Mouse (Mus musculus) small intestine, adult 2 months (tissue): ENCODE data around the gene Hoxb5. TPM values are rescaled to one million over a fixed set of nuclear protein-coding genes. Genes with fewer than 3 reads are reported as not detected.

ENCODE experiments used
- H3K27ac ChIP-seq: fragments of 200-500 bp; 2 replicates; pipeline ENCODE4 v1.5.1; 2012; ENCODE audit warnings: low read depth, low read length, control low read depth, inconsistent platforms; ENCODE audit not compliant: insufficient read depth
- H3K27me3 ChIP-seq: fragments of 200-500 bp; 2 replicates; pipeline ENCODE4 v1.6.1; 2012; ENCODE audit warnings: mild to moderate bottlenecking, moderate library complexity, low read length, inconsistent platforms; ENCODE audit not compliant: control insufficient read depth, insufficient read depth
- H3K36me3 ChIP-seq: fragments of 200-500 bp; 2 replicates; pipeline ENCODE4 v1.6.1; 2012; ENCODE audit warnings: mild to moderate bottlenecking, low read length, control low read depth, inconsistent platforms; ENCODE audit not compliant: control insufficient read depth, insufficient read depth
- H3K4me1 ChIP-seq: fragments of 200-500 bp; 2 replicates; pipeline ENCODE4 v1.6.1; 2012; ENCODE audit warnings: low read length, inconsistent platforms, mixed read lengths; ENCODE audit not compliant: control insufficient read depth, insufficient read depth, insufficient read length
- H3K4me3 ChIP-seq: fragments of 200-500 bp; 2 replicates; pipeline ENCODE4 v1.5.1; 2012; ENCODE audit warnings: low read depth, mild to moderate bottlenecking, control low read depth, inconsistent platforms, low read length, moderate library complexity
- CTCF ChIP-seq: fragments of 200-500 bp; IDR thresholded peaks from 2 replicates; pipeline ENCODE4 v1.5.1; 2012; ENCODE audit warnings: low read depth, mild to moderate bottlenecking, control low read depth, inconsistent platforms, low read length, moderate library complexity, mixed read lengths; ENCODE audit not compliant: insufficient replicate concordance, insufficient read length; ENCODE audit errors: extremely low read depth
- POLR2A ChIP-seq: fragments of 200-500 bp; IDR thresholded peaks from 2 replicates; pipeline ENCODE4 v1.6.1; 2012; ENCODE audit warnings: low read depth, mild to moderate bottlenecking, control low read depth, inconsistent platforms, low read length, moderate library complexity
- WGBS: fragments of 180-500 bp; shearing (Covaris S2); methylation state at CpG from one replicate; pipeline ENCODE4 v1.1.7; 2018; 5-methylcytosine and 5-hydroxymethylcytosine counted together
- polyA plus RNA-seq: library from polyadenylated mRNA; depleted of rRNA; stranded (reverse); fragments of >200 nt; gene quantifications from 2 replicates; pipeline ENCODE4 v1.2.3, GENCODE M21; 2012; rRNA removed

Gene Hoxb5
- polyA plus RNA-seq, 1 experiment = 3.2 TPM

DNA sequence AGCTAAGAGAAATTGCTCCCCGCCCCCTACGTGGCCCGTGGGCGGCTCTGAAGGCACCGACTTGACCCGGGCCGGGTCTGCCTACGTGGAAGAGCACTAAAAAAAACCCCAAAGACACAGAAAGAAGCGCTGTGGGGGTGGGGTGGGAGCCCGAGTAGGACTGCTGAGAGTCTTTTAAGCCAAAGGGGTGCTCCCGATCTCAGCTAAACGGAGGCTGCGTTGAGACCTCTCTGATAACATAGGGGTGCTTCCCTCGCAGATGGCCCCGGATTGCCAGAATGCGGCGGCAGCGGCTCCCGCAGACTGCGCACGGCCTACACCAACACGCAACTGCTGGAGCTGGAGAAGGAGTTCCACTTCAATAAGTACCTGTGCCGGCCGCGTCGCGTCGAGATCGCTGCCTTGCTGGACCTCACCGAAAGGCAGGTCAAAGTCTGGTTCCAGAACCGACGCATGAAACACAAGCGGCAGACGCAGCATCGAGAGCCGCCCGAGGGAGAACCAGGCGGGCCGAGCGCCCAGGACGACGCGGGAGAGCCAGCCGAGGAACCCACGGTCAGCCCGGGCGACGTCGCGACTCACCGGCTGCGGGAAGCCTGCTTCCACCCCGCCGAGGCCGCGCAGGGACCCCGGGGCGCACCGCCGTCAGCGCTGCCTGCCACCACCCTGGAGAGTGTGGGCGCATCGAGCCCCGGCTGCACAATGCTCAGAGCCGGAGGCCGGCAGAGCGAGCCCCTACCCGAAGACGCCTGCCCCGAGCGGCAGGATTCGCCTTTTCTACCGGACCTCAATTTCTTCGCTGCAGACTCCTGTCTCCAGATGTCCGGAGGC lies 49.8 kb downstream of the Hoxb5 start:
- no peak for TF ChIP-seq POLR2A
- TF ChIP-seq CTCF = no peak
- Histone ChIP-seq H3K27me3 (peaks cover 38% of the 10 kb centered on the region), H3K4me3 (peak overlapping the region; percentile 58), H3K27ac (peak overlapping the region; percentile 87), H3K4me1 (no peaks in the 10 kb centered on the region), H3K36me3 (no peaks in the 10 kb centered on the region; the same call in 1 of the 2 replicates)
- 2% methylated on average over 75 of the region's 75 CpGs for WGBS

DNA sequence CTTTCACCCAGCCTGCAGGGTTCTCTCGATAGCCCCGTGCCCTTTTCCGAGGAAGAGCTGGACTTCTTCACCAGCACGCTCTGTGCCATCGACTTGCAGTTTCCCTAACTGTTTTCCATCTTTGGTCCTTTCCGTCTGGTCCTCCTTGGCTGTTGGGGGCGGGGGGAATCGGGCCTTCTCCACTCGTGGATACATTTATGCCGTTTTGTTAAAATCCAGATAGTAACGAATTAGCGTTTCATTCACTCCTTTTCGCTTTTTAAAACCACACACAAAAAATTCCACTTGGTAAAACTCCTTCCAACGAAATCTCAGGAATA lies 50.3 kb downstream of the Hoxb5 start:
- 18% methylated on average over 14 of the region's 14 CpGs for WGBS
- Histone ChIP-seq H3K4me3 (peak overlapping the region; percentile 58), H3K36me3 (no peaks in the 10 kb centered on the region; the same call in 1 of the 2 replicates), H3K27ac (peak overlapping the region; percentile 87), H3K4me1 (no peaks in the 10 kb centered on the region), H3K27me3 (peaks cover 38% of the 10 kb centered on the region)
- no peak for TF ChIP-seq CTCF
- no peak for TF ChIP-seq POLR2A

DNA sequence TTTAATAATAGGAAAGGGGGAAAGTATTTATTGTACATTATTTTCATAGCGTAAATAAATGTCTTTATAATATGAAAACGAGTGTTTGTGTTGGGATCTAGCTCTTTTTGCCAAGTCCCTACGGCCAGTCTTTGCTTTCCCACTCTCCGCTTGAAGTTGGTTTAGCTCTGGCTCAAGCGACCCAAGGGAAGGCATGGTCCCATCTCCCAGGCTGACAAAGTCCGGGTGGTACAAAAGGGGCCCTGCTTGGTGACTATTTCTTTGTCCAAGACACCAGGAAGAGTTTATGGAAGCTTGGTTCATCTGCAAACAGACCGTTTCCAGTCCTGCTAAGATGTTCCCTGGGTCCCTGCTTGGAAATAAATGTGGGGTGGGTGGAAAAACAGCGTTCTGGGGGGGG lies 50.8 kb downstream of the Hoxb5 start:
- TF ChIP-seq POLR2A (no peak), CTCF (no peak)
- Histone ChIP-seq H3K4me1 (no peaks in the 10 kb centered on the region), H3K4me3 (peak overlapping the region; percentile 54), H3K27ac (peak overlapping the region; percentile 71; the same call in 1 of the 2 replicates), H3K36me3 (no peaks in the 10 kb centered on the region; the same call in 1 of the 2 replicates), H3K27me3 (peaks cover 38% of the 10 kb centered on the region)
- 51% methylated on average over 8 of the region's 8 CpGs for WGBS

DNA sequence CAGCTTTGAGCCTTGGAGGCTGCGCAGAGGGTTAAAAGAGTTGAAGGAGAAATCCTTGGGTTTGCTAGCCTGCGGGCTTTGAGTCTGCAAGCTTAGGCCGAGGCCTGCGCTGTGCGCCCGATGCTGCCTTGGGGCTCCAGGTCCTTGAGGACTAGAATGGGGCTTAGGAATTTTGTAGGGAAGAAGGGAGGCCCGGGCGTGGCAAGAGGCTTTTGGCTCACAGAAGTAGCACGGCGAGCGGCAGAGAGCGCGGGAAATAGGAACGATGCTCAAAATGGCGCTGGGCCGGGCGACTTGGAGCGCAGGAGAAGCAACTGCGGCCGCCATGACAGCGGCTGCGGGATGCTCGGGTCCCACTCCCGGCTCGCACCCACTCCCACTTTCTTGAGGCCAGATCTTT lies 51.2 kb downstream of the Hoxb5 start:
- Histone ChIP-seq H3K4me3 (peak overlapping the region; percentile 54), H3K4me1 (no peaks in the 10 kb centered on the region), H3K27ac (peak overlapping the region; percentile 71), H3K27me3 (peaks cover 40% of the 10 kb centered on the region), H3K36me3 (no peaks in the 10 kb centered on the region; the same call in 1 of the 2 replicates)
- TF ChIP-seq POLR2A (no peak), CTCF (no peak)
- WGBS = 12% methylated on average over 25 of the region's 25 CpGs

DNA sequence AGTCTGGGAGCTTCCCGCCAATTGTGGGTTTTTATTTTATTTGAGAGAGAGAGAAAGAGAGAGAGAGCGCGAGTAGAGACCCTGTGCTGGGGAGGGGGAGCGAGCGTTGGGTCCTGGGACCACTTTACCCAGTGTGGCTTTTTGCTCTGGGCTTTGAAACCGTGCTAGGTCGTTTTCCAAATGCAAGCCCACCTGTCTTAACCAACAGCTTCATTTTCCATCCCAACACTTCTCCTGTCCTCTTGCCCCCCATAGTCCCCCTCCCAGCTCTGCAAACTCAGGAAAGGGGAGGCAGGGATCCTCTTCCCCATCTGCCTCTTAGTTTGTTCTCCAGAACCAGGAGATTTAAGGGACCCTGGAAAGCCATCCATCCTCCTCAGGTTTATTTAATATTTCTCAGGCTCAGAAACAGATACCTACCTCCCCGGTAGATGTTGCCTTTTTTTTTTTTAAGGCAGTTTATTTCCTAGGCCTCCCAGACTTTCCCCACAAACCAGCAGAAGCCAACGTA lies 51.7 kb downstream of the Hoxb5 start:
- peak overlapping the region; percentile 71; the same call in 1 of the 2 replicates for H3K27ac ChIP-seq
- H3K27me3 ChIP-seq = peaks cover 40% of the 10 kb centered on the region
- TF ChIP-seq POLR2A = no peak
- TF ChIP-seq CTCF = no peak
- 41% methylated on average over 9 of the region's 9 CpGs for WGBS
- H3K36me3 ChIP-seq = no peaks in the 10 kb centered on the region; the same call in 1 of the 2 replicates
- peak overlapping the region; percentile 54 for H3K4me3 ChIP-seq
- no peaks in the 10 kb centered on the region for H3K4me1 ChIP-seq

Other genes with a start within 250 kb of the Hoxb5 start
- 12.1 and 23.0 TPM in 2 replicates for gene Ube2z, start 237.9 kb upstream of the Hoxb5 start, polyA plus RNA-seq
- 732 and 1,031 TPM in 2 replicates for gene Atp5g1, start 227.7 kb upstream of the Hoxb5 start, polyA plus RNA-seq
- gene Calcoco2, start 191.4 kb upstream of the Hoxb5 start, polyA plus RNA-seq = not detected in 2 replicates
- 0.11 TPM in 1 of 2 replicates, not detected in the other for gene Ttll6, start 169.6 kb upstream of the Hoxb5 start, polyA plus RNA-seq
- 0.11 and 0.25 TPM in 2 replicates for gene Hoxb13, start 109.0 kb upstream of the Hoxb5 start, polyA plus RNA-seq
- 0.14 TPM in 1 of 2 replicates, not detected in the other for gene Hoxb9, start 31.9 kb upstream of the Hoxb5 start, polyA plus RNA-seq
- 0.38 and 5.3 TPM in 2 replicates for gene Hoxb8, start 21.4 kb upstream of the Hoxb5 start, polyA plus RNA-seq
- gene Hoxb7, start 16.7 kb upstream of the Hoxb5 start, polyA plus RNA-seq = 0.17 and 1.5 TPM in 2 replicates
- 1.0 and 8.3 TPM in 2 replicates for gene Hoxb6, start 10.9 kb upstream of the Hoxb5 start, polyA plus RNA-seq
- 1.4 and 2.9 TPM in 2 replicates for gene Hoxb4, start 14.9 kb downstream of the Hoxb5 start, polyA plus RNA-seq
- gene Hoxb3, start 20.0 kb downstream of the Hoxb5 start, polyA plus RNA-seq = 3.5 and 5.5 TPM in 2 replicates
- 9.9 TPM in 2 replicates for gene Hoxb2, start 47.2 kb downstream of the Hoxb5 start, polyA plus RNA-seq
- gene Hoxb1, start 62.4 kb downstream of the Hoxb5 start, polyA plus RNA-seq = not detected in 2 replicates
- gene Skap1, start 161.3 kb downstream of the Hoxb5 start, polyA plus RNA-seq = 1.7 and 3.0 TPM in 2 replicates